Mouse (Mus musculus) heart, adult 18-20 months (tissue): ENCODE measurements around the gene Socs7. TPM values are rescaled to one million over a fixed set of nuclear protein-coding genes. Genes with fewer than 3 reads are reported as not detected.
"Not testable (repeated sequence)": the region's sequence is repeated elsewhere in the genome, so short reads cannot be mapped to it uniquely, and the experiment has no call there.

Source experiments
- DNase-seq, 2 experiments: peaks; one replicate each; pipeline ENCODE4 v3.0.0; 2021 to 2022; ENCODE audit warnings: mixed read lengths in 1 of 2
- long read RNA-seq, 2 experiments: library from polyadenylated mRNA; stranded (forward); transcript quantifications; one replicate each; pipeline ENCODE4 v2.0.0; 2021
- total RNA-seq, 2 experiments: library from RNA; stranded (reverse); gene quantifications; 2 replicates each; pipeline ENCODE4 v1.2.3; 2021

Socs7 gene
- 10 to 100 TPM; 21.9 to 22.8 TPM for total RNA-seq
- long read RNA-seq, experiment 1, partial matches to known transcripts: 0 of 3 reads
- long read RNA-seq, experiment 1, other reads (novel, unspliced or antisense): 3 of 3 reads
- long read RNA-seq, experiment 2, partial matches to known transcripts: 0 of 3 reads
- long read RNA-seq, experiment 2, other reads (novel, unspliced or antisense): 3 of 3 reads

GRCm38 (mm10) chr11:97361948-97362648, at the start of gene Socs7:
Gene Socs7 (plus strand): TSS chr11:97362551.
- peak; percentile 96 to 97 for DNase-seq

- not testable (repeated sequence) for DNase-seq
Measured at GRCm38 (mm10) chr11:97312871-97313270, 49.5 kb upstream of the Socs7 start.

GRCm38 (mm10) chr11:97314110-97314509, 48.2 kb upstream of the Socs7 start:
- no peak for DNase-seq

GRCm38 (mm10) chr11:97314751-97315503, 47.4 kb upstream of the Socs7 start:
- DNase-seq: no peak

GRCm38 (mm10) chr11:97315504-97316503, 46.5 kb upstream of the Socs7 start, which contains the start of gene Mrpl45:
Gene Mrpl45 (plus strand): TSS chr11:97315716.
- peak; percentile 99 for DNase-seq

- no peak for DNase-seq
Measured at GRCm38 (mm10) chr11:97321197-97321596, 41.2 kb upstream of the Socs7 start.

GRCm38 (mm10) chr11:97321894-97322600, 40.3 kb upstream of the Socs7 start:
- DNase-seq: not testable (repeated sequence)

GRCm38 (mm10) chr11:97325224-97325623, 37.1 kb upstream of the Socs7 start:
- DNase-seq: no peak

- peak; percentile 49 to 85 for DNase-seq
Measured at GRCm38 (mm10) chr11:97328148-97328547, 34.2 kb upstream of the Socs7 start.

GRCm38 (mm10) chr11:97330315-97330714, 32.0 kb upstream of the Socs7 start:
- no peak for DNase-seq

GRCm38 (mm10) chr11:97331231-97332190, 30.8 kb upstream of the Socs7 start:
- peak; percentile 38 to 43 for DNase-seq

- DNase-seq: no peak
Measured at GRCm38 (mm10) chr11:97333044-97333443, 29.3 kb upstream of the Socs7 start.

GRCm38 (mm10) chr11:97333896-97334295, 28.5 kb upstream of the Socs7 start:
- no peak for DNase-seq

- DNase-seq: no peak
Measured at GRCm38 (mm10) chr11:97334400-97334799, 28.0 kb upstream of the Socs7 start.

GRCm38 (mm10) chr11:97336238-97336637, 26.1 kb upstream of the Socs7 start:
- DNase-seq: no peak

GRCm38 (mm10) chr11:97336751-97337345, 25.5 kb upstream of the Socs7 start:
- DNase-seq: no peak

- no peak for DNase-seq
Measured at GRCm38 (mm10) chr11:97337363-97337762, 25.0 kb upstream of the Socs7 start.

GRCm38 (mm10) chr11:97338302-97338976, 23.9 kb upstream of the Socs7 start:
- peak in 1 of 2 experiments; percentile 49 for DNase-seq

- DNase-seq: peak; percentile 72 to 77
Measured at GRCm38 (mm10) chr11:97338977-97339315, 23.4 kb upstream of the Socs7 start.
